Mouse (Mus musculus) stomach, embryonic 16.5 days (tissue): ENCODE measurements around the gene Majin. TPM values are rescaled to one million over a fixed set of nuclear protein-coding genes. Genes with fewer than 3 reads are reported as not detected.

Experiments used
- ATAC-seq: fragments of 200-750 bp; cut with Nextera tagmentation; 2 replicates; pipeline ENCODE4 v1.8.0; 2017; ENCODE audit warnings: moderate number of reproducible peaks, moderate TSS enrichment; ENCODE audit not compliant: insufficient read depth, low FRiP score
- H3K27ac ChIP-seq: fragments of 300-500 bp; sonication (generic); 2 replicates; pipeline ENCODE4 v1.5.1; 2014; ENCODE audit warnings: low read length
- H3K27me3 ChIP-seq: fragments of 300-500 bp; sonication (generic); 2 replicates; pipeline ENCODE4 v1.6.1; 2014; ENCODE audit warnings: low read length, control low read depth, mixed read lengths; ENCODE audit not compliant: control insufficient read depth, insufficient read depth
- H3K36me3 ChIP-seq: fragments of 300-500 bp; sonication (generic); 2 replicates; pipeline ENCODE4 v1.6.1; 2014; ENCODE audit warnings: low read length; ENCODE audit not compliant: control insufficient read depth, insufficient read depth
- H3K4me1 ChIP-seq: fragments of 300-500 bp; sonication (generic); 2 replicates; pipeline ENCODE4 v1.6.1; 2014; ENCODE audit warnings: low read length, control low read depth, mixed read lengths; ENCODE audit not compliant: control insufficient read depth, insufficient read depth
- H3K4me2 ChIP-seq: fragments of 300-500 bp; sonication (generic); 2 replicates; pipeline ENCODE4 v1.6.1; 2014; ENCODE audit warnings: low read depth, low read length, mixed read lengths
- H3K4me3 ChIP-seq: fragments of 300-500 bp; sonication (generic); replicated peaks from 2 replicates; pipeline ENCODE4 v1.5.1; 2014; ENCODE audit warnings: mild to moderate bottlenecking, low read length
- H3K9ac ChIP-seq: fragments of 300-500 bp; sonication (generic); 2 replicates; pipeline ENCODE4 v1.6.1; 2014; ENCODE audit warnings: low read length
- H3K9me3 ChIP-seq: fragments of 300-500 bp; sonication (generic); replicated peaks from 2 replicates; pipeline ENCODE4 v1.6.1; 2016; ENCODE audit warnings: low read length, control low read depth; ENCODE audit not compliant: control insufficient read depth
- WGBS: fragments of 180-500 bp; shearing (Covaris S2); extraction: QIAGEN DNeasy Blood & Tissue Kit; methylation state at CpG from one replicate; pipeline ENCODE4 v1.1.7; 2014; 5-methylcytosine and 5-hydroxymethylcytosine counted together
- polyA plus RNA-seq: library from polyadenylated mRNA; unstranded; fragments of >200 nt; fragmentation: Nextera tagmentation; extraction: Ambion mirVana; gene quantifications from 2 replicates; pipeline ENCODE4 v1.2.1, GENCODE M21; 2015

The Majin gene
- polyA plus RNA-seq, 1 experiment from 2014 or later, result not detected

DNA sequence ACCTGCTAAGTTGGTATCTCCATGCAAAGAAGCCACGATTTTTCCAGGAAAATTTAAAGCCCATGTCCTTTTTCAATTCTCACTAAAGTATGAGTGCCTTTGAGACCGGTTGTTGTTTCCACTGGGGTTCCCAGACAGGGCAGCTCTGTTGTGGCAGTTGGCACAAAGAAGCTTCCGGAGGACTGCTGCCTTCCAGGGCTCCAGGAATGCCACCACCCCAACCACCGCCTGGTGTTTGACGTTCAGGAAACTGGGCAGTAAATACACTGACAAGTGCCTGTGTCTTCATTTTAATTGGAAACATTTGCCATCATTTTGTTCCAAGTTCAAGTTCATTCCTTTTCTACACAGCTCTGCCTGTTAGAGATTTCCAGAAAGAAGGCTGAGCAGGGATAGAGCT, 22.5 kb downstream of the Majin start:
- 72% methylated on average over 5 of the region's 5 CpGs for WGBS
- Histone ChIP-seq H3K36me3 (no peaks in the 10 kb centered on the region), H3K27me3 (no peaks in the 10 kb centered on the region), H3K4me2 (no peak overlapping the region), H3K4me1 (no peaks in the 10 kb centered on the region), H3K9me3 (no peaks in the 10 kb centered on the region), H3K27ac (no peak overlapping the region), H3K9ac (no peak overlapping the region), H3K4me3 (no peak overlapping the region)
- ATAC-seq, result no peak

DNA sequence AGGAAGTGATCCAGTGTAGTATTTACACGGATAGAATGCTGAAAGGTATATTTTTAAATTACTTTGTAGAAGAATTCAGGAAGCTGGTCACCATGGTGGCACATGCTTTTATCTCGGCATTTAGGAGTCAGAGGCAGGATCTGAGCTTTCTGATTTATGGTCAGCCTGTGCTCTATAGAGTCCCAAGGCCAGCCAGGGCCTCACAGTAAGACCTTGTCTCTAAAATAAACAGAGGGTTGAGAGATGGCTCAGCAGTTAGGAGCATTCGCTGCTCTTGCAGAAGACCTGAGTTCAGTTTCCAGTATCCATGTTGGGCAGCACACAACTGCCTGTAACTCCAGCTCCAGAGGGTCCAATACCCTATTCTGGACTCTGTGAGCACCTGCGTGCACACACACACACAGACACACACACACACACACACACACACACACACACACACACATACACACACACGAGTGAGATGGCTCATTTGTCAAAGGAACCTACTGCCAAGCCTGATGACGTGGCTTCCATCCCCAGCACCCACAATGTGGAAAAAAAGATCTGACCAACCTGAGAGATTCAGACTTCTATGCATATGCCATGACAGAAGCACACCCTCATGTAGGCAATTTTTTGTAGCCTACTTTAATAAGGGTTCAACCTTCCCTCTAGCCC, 32.0 kb downstream of the Majin start:
- Histone ChIP-seq H3K4me2 (no peak overlapping the region), H3K4me3 (no peak overlapping the region), H3K9me3 (no peaks in the 10 kb centered on the region), H3K9ac (no peak overlapping the region), H3K27ac (no peak overlapping the region), H3K36me3 (no peaks in the 10 kb centered on the region), H3K4me1 (no peaks in the 10 kb centered on the region), H3K27me3 (no peaks in the 10 kb centered on the region)
- 47% methylated on average over 6 of the region's 6 CpGs for WGBS
- ATAC-seq, result no peak

DNA sequence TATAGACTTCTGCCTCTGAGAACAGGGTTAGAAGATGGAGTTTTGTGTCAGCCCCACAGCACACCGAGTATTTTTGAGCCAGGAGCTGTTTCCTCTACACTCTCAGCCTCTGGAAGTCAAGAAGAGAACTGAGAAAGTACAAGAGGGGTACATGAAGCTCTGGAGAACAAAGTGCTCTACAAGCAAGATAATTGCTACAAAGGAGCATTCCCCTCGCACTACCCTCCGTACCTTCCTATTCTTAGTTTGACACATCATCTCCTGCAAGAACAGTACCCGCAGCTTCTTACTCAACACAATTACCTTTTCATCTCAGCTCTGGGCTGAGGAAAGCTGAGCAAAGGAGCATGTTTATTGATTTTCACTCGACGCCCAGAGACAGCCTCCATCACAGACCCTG, 34.4 kb downstream of the Majin start:
- H3K9ac ChIP-seq, result no peak overlapping the region
- no peak overlapping the region for H3K27ac ChIP-seq
- no peak overlapping the region for H3K4me2 ChIP-seq
- ATAC-seq, result no peak
- H3K36me3 ChIP-seq, result no peaks in the 10 kb centered on the region
- WGBS, result 54% methylated on average over 6 of the region's 6 CpGs
- H3K9me3 ChIP-seq, result no peaks in the 10 kb centered on the region
- H3K4me3 ChIP-seq, result no peak overlapping the region
- no peaks in the 10 kb centered on the region for H3K27me3 ChIP-seq
- H3K4me1 ChIP-seq, result no peaks in the 10 kb centered on the region

DNA sequence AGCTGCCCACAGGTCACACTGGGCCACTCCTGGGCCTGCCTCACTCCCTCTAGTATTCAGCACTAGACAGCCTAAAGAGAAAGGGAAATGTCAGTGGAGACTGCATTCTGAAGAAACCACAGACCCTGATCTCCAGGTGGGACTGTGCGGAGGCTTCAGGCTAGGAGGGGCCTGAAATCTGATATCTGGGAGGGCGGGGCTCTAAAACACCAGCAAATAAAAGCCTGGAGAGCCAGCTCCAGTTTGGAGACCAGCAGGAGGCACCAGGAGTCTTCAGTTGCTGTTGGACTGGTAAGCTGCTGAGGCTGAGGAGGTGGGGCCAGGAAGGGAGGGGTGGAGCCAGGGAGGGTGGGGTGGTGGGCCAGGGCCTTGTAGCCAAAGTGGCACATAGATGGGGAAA, 41.9 kb downstream of the Majin start, which contains the start of gene Gpha2:
Gpha2 (plus strand) TSS at position 246 of the 400 bp plus-strand sequence.
- Histone ChIP-seq H3K9me3 (no peaks in the 10 kb centered on the region), H3K4me3 (no peak within 1 kb of the TSS), H3K27me3 (no peaks in the 10 kb centered on the region), H3K4me1 (no peaks in the 10 kb centered on the region), H3K36me3 (0 out of 2 replicates have a peak, but pooled peaks cover 8% of the 10 kb centered on the region), H3K4me2 (no peak within 1 kb of the TSS), H3K27ac (no peak within 1 kb of the TSS), H3K9ac (no peak within 1 kb of the TSS)
- no peak for ATAC-seq
- 13% methylated on average over 2 of the region's 2 CpGs for WGBS

DNA sequence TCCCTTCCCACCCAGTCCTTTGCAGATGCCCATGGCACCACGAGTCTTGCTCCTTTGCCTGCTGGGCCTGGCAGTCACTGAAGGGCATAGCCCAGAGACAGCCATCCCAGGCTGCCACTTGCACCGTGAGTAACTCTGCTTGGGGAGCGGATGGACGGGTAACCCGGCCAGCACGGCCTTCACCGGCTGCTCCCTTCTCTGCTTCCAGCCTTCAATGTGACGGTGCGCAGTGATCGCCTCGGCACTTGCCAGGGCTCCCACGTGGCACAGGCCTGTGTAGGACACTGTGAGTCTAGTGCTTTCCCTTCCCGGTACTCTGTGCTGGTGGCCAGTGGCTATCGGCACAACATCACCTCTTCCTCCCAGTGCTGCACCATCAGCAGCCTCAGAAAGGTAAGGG, 42.6 kb downstream of the Majin start:
- Histone ChIP-seq H3K9ac (no peak overlapping the region), H3K27me3 (no peaks in the 10 kb centered on the region), H3K4me3 (no peak overlapping the region), H3K36me3 (0 out of 2 replicates have a peak, but pooled peaks cover 8% of the 10 kb centered on the region), H3K4me1 (no peaks in the 10 kb centered on the region), H3K9me3 (no peaks in the 10 kb centered on the region), H3K27ac (no peak overlapping the region), H3K4me2 (no peak overlapping the region)
- ATAC-seq, result no peak
- WGBS, result 88% methylated on average over 14 of the region's 14 CpGs

DNA sequence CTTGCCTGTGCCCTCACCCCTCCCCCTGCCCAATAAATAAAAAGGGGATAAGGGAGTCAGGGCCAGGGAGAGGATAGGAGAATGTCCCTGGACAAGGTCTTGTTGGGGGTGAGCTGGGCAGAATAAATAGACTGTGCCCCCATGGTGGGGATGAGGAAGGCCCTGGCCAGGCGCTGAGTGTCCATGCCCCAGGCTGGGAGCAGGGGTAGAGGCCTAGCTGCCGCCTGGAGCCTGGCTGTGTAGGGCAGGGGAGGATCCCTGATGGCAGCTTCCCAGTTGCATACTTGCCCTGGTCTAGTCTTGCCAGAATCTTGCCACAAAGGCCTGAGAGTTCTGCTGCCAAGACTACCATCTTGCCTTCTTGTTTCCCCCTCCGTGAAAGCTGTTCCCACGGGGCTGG, 43.7 kb downstream of the Majin start:
- no peak overlapping the region for H3K4me2 ChIP-seq
- WGBS, result 82% methylated on average over 4 of the region's 4 CpGs
- H3K9me3 ChIP-seq, result no peaks in the 10 kb centered on the region
- ATAC-seq, result no peak
- H3K4me1 ChIP-seq, result no peaks in the 10 kb centered on the region
- H3K4me3 ChIP-seq, result no peak overlapping the region
- 0 out of 2 replicates have a peak, but pooled peaks cover 8% of the 10 kb centered on the region for H3K36me3 ChIP-seq
- H3K9ac ChIP-seq, result no peak overlapping the region
- no peak overlapping the region for H3K27ac ChIP-seq
- H3K27me3 ChIP-seq, result no peaks in the 10 kb centered on the region

DNA sequence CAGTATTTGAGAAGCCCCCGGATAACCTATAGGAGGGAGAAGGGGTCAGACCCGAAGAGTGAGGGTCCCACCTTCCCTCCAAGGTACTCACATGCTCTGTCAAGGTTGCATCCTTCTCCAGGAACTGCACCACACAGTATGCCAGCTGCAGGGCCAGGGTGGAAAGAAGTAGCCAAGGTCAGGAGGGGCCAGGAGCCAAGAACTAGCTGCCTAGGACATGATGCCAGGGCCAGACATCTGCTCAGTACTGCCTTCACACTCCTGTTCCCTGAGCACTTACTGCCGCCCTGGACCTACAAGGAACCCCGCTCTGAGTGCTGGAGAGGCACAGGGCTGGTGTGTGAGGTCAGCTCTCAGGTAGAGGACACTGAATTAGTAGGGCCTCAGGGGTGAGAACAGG, 46.2 kb downstream of the Majin start:
- no peaks in the 10 kb centered on the region for H3K9me3 ChIP-seq
- WGBS, result 91% methylated on average over 4 of the region's 4 CpGs
- H3K27me3 ChIP-seq, result no peaks in the 10 kb centered on the region
- H3K4me3 ChIP-seq, result no peak overlapping the region
- peaks cover 12% of the 10 kb centered on the region for H3K4me1 ChIP-seq
- 0 out of 2 replicates have a peak, but pooled peaks cover 8% of the 10 kb centered on the region for H3K36me3 ChIP-seq
- H3K9ac ChIP-seq, result no peak overlapping the region
- H3K27ac ChIP-seq, result no peak overlapping the region
- H3K4me2 ChIP-seq, result no peak overlapping the region
- ATAC-seq, result no peak

DNA sequence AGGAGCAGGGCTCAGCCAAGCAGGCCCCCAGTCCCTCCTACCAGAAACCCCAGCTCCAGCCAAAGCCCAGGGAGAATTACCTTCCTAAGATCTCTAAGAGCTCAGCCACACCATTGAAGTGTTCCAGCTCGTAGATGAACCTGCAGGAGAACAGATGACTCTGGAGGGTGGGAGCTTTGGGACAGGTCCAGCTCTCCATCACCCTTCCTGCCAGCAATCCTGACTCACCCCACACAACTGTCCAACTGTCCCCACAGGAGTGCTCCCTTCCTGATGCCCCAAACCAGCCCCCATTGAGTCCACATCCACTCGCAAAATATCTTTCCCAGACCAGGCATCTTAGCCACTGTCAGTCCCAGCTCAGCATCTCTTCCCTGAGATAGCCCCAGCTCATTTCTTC, 46.8 kb downstream of the Majin start:
- peaks cover 12% of the 10 kb centered on the region for H3K4me1 ChIP-seq
- no peak for ATAC-seq
- WGBS, result 85% methylated on average over 2 of the region's 2 CpGs
- H3K36me3 ChIP-seq, result 0 out of 2 replicates have a peak, but pooled peaks cover 8% of the 10 kb centered on the region
- H3K4me2 ChIP-seq, result no peak overlapping the region
- no peak overlapping the region for H3K27ac ChIP-seq
- no peak overlapping the region for H3K4me3 ChIP-seq
- H3K27me3 ChIP-seq, result no peaks in the 10 kb centered on the region
- H3K9me3 ChIP-seq, result no peaks in the 10 kb centered on the region
- H3K9ac ChIP-seq, result no peak overlapping the region

DNA sequence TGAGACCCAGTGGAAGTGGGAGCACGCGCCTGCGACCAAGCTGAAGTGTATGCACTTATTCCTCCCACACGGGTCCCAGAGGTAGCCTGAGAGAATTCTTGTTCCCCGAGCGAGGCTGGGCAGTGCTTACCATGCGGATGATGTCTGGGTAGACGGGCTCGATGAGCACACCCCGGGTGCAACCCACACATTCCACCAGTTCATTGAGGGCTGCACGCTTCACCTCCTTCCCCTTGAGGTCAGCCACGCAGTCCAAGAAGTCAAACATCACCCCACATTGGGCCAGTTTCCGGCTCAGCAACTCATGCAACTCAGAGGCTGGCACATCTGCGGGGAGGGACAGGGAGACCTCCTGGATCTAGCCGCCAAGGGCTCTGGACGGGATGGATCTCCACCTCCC, 49.5 kb downstream of the Majin start:
- Histone ChIP-seq H3K36me3 (0 out of 2 replicates have a peak, but pooled peaks cover 8% of the 10 kb centered on the region), H3K27me3 (no peaks in the 10 kb centered on the region), H3K4me2 (no peak overlapping the region), H3K9me3 (no peaks in the 10 kb centered on the region), H3K27ac (no peak overlapping the region), H3K4me1 (peaks cover 19% of the 10 kb centered on the region), H3K4me3 (no peak overlapping the region), H3K9ac (no peak overlapping the region)
- no peak for ATAC-seq
- WGBS, result 83% methylated on average over 16 of the region's 16 CpGs
